Mouse (Mus musculus): ENCODE results near the gene Atp1a3. TPM values are rescaled to one million over a fixed set of nuclear protein-coding genes. Genes with fewer than 3 reads are reported as not detected.

Gene Atp1a3
- polyA plus RNA-seq, 1 experiment: 9.4 TPM

DNA sequence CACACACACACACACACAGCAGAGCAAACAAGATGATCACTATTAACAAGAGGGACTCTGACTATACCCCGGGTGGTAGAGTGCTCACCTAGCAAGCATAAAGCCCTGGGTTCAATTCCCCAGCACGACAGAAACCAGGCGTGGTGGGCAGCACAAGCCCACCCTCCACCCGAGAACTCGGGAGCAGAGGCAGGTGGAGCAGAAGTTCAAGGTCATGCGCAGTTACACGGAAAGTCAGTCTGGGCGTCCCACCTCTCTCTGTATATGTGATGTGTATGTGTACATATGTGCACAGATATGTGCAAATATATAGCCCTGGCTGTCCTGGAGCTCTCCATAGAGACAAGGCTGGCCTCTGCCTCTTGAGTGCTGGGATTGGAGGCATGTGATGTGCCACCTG is 37.8 kb downstream of the Atp1a3 start:
- no peak overlapping the region for H3K4me3 ChIP-seq (ENCODE audit: low read depth, low read length)
- no peaks in the 10 kb centered on the region for H3K4me1 ChIP-seq (ENCODE audit: control insufficient read depth, insufficient read depth, low read length)
- H3K27ac ChIP-seq (ENCODE audit: insufficient read depth, low read length): no peak overlapping the region
- TF ChIP-seq EP300 (IDR thresholded peaks at IDR 0.05; ENCODE audit: insufficient read depth, low read depth, low read length): no peak
- no peak for TF ChIP-seq POLR2A (IDR thresholded peaks at IDR 0.05; ENCODE audit: insufficient read depth, low read length)
- no peak for TF ChIP-seq CTCF (IDR thresholded peaks at IDR 0.05; ENCODE audit: low read depth, low read length)
- no peaks in the 10 kb centered on the region for H3K36me3 ChIP-seq (ENCODE audit: control insufficient read depth, insufficient read depth, low read length, poor library complexity, severe bottlenecking)
- no peak overlapping the region for H3K9ac ChIP-seq (ENCODE audit: low read depth, poor library complexity, severe bottlenecking)
- no peaks in the 10 kb centered on the region for H3K27me3 ChIP-seq (ENCODE audit: control insufficient read depth, insufficient read depth, low read length, poor library complexity, severe bottlenecking)
- no peaks in the 10 kb centered on the region for H3K9me3 ChIP-seq (replicated peaks; ENCODE audit: control insufficient read depth, insufficient read depth, low read length, poor library complexity, severe bottlenecking)

DNA sequence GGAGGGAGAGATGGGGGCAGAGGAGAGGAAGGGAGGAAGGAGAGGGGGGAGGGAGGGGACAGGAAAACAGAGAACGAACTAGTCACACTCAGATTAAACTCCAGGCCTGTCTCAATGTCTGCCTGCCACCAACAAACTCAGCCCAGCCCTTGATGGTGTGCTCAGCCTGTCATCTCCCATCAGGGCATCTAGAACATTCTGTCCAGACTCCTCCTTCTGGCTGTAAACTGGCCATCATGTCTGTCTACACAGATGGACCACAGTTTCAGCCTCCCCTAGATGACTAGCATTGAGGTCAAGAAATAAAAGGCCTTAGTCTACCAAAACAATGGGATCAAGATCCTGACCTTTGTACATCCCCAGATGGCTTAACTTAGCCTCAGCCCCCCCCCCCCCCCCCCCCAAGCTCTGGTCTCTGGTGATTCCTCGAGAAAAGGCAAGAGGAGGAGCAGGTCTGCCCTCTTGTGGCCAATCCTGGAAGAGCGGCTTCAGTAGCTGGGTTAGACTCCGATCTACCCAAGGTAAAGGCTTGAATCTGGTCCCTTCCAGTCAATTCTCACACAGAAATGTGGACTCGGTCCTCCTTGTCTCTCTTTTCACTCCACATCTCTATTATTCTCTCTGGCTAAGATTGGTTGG is 40.7 kb downstream of the Atp1a3 start:
- Histone ChIP-seq H3K36me3 (ENCODE audit: control insufficient read depth, insufficient read depth, low read length, poor library complexity, severe bottlenecking) (no peaks in the 10 kb centered on the region), H3K4me1 (ENCODE audit: control insufficient read depth, insufficient read depth, low read length) (no peaks in the 10 kb centered on the region), H3K27me3 (ENCODE audit: control insufficient read depth, insufficient read depth, low read length, poor library complexity, severe bottlenecking) (no peaks in the 10 kb centered on the region), H3K9me3 (replicated peaks; ENCODE audit: control insufficient read depth, insufficient read depth, low read length, poor library complexity, severe bottlenecking) (no peaks in the 10 kb centered on the region), H3K9ac (ENCODE audit: low read depth, poor library complexity, severe bottlenecking) (no peak overlapping the region), H3K4me3 (ENCODE audit: low read depth, low read length) (no peak overlapping the region), H3K27ac (ENCODE audit: insufficient read depth, low read length) (no peak overlapping the region)
- peak; percentile 73 for TF ChIP-seq CTCF (IDR thresholded peaks at IDR 0.05; ENCODE audit: low read depth, low read length)
- TF ChIP-seq EP300 (IDR thresholded peaks at IDR 0.05; ENCODE audit: insufficient read depth, low read depth, low read length): no peak
- no peak for TF ChIP-seq POLR2A (IDR thresholded peaks at IDR 0.05; ENCODE audit: insufficient read depth, low read length)

DNA sequence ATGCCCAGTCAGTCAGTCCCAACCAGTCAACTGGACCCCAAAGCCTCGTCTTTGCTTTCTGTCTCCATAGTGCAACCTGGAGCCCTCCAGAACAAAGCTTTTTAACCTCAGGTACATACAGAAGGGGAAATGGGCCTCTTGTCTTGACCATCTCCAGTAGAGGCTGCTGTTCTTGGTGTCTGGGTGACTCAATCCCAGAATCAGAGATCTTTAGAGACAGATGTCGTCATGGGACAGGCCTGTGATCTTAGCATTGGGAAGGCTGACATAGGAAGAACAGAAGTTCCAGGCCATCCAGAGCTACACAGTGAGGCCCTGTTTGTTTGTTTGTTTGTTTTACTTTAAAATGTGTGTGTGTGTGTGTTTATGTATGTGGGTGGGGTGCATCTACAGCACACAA is 41.5 kb downstream of the Atp1a3 start:
- TF ChIP-seq CTCF (IDR thresholded peaks at IDR 0.05; ENCODE audit: low read depth, low read length) (no peak), POLR2A (IDR thresholded peaks at IDR 0.05; ENCODE audit: insufficient read depth, low read length) (no peak), EP300 (IDR thresholded peaks at IDR 0.05; ENCODE audit: insufficient read depth, low read depth, low read length) (no peak)
- no peaks in the 10 kb centered on the region for H3K4me1 ChIP-seq (ENCODE audit: control insufficient read depth, insufficient read depth, low read length)
- no peaks in the 10 kb centered on the region for H3K9me3 ChIP-seq (replicated peaks; ENCODE audit: control insufficient read depth, insufficient read depth, low read length, poor library complexity, severe bottlenecking)
- no peaks in the 10 kb centered on the region for H3K27me3 ChIP-seq (ENCODE audit: control insufficient read depth, insufficient read depth, low read length, poor library complexity, severe bottlenecking)
- no peak overlapping the region for H3K4me3 ChIP-seq (ENCODE audit: low read depth, low read length)
- H3K9ac ChIP-seq (ENCODE audit: low read depth, poor library complexity, severe bottlenecking): no peak overlapping the region
- no peak overlapping the region for H3K27ac ChIP-seq (ENCODE audit: insufficient read depth, low read length)
- H3K36me3 ChIP-seq (ENCODE audit: control insufficient read depth, insufficient read depth, low read length, poor library complexity, severe bottlenecking): no peaks in the 10 kb centered on the region

DNA sequence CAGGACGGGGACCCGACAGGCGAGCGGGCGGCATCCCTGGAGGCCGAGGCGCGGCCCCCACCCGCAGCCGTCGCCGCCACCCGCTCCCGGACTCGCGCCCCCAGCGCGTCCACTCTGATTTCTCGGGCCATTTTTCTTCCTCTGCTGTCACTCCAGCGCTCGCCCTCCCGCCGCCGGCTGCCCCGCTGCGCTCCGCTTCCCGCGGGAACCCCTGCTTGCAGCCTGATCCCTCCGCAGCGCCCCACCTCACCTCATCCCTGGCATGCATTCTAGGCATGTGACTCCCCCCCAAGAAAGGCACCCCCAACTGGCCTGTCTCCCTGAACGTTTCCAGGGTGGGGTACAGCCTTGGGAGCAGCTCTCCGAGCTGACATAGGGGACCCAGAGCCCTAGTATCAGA is 50.5 kb downstream of the Atp1a3 start:
- Histone ChIP-seq H3K36me3 (ENCODE audit: control insufficient read depth, insufficient read depth, low read length, poor library complexity, severe bottlenecking) (no peaks in the 10 kb centered on the region), H3K9me3 (replicated peaks; ENCODE audit: control insufficient read depth, insufficient read depth, low read length, poor library complexity, severe bottlenecking) (no peaks in the 10 kb centered on the region; the same call in 1 of the 2 replicates), H3K4me1 (ENCODE audit: control insufficient read depth, insufficient read depth, low read length) (no peaks in the 10 kb centered on the region), H3K27me3 (ENCODE audit: control insufficient read depth, insufficient read depth, low read length, poor library complexity, severe bottlenecking) (peaks cover 7% of the 10 kb centered on the region; the same call in 1 of the 2 replicates), H3K9ac (ENCODE audit: low read depth, poor library complexity, severe bottlenecking) (peak overlapping the region; percentile 75), H3K27ac (ENCODE audit: insufficient read depth, low read length) (no peak overlapping the region), H3K4me3 (ENCODE audit: low read depth, low read length) (peak overlapping the region; percentile 64)
- TF ChIP-seq CTCF (IDR thresholded peaks at IDR 0.05; ENCODE audit: low read depth, low read length) (no peak), EP300 (IDR thresholded peaks at IDR 0.05; ENCODE audit: insufficient read depth, low read depth, low read length) (no peak), POLR2A (IDR thresholded peaks at IDR 0.05; ENCODE audit: insufficient read depth, low read length) (no peak)

DNA sequence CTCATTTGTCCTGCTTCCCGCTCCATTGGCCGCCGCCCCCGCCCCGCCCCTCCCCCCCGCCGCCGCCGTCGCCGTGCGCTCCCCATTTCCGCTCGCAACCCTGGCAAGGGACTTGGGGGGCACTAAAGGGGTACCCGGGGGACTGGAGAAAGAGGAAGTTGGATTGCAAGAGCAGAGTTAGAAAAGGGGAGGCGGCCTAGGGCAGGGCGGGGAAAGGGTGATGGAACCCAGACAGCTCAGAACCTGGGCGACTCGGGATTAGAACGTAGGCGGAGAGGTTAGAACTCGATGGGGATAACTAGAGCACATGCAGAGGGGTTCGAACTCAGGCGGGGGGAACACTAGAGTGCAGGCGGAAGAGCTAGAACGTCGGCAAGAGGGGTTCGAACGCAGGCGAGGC is 51.3 kb downstream of the Atp1a3 start:
- TF ChIP-seq EP300 (IDR thresholded peaks at IDR 0.05; ENCODE audit: insufficient read depth, low read depth, low read length) (no peak), POLR2A (IDR thresholded peaks at IDR 0.05; ENCODE audit: insufficient read depth, low read length) (no peak), CTCF (IDR thresholded peaks at IDR 0.05; ENCODE audit: low read depth, low read length) (no peak)
- Histone ChIP-seq H3K9me3 (replicated peaks; ENCODE audit: control insufficient read depth, insufficient read depth, low read length, poor library complexity, severe bottlenecking) (no peaks in the 10 kb centered on the region; the same call in 1 of the 2 replicates), H3K4me1 (ENCODE audit: control insufficient read depth, insufficient read depth, low read length) (no peaks in the 10 kb centered on the region), H3K36me3 (ENCODE audit: control insufficient read depth, insufficient read depth, low read length, poor library complexity, severe bottlenecking) (no peaks in the 10 kb centered on the region), H3K4me3 (ENCODE audit: low read depth, low read length) (peak overlapping the region; percentile 64), H3K9ac (ENCODE audit: low read depth, poor library complexity, severe bottlenecking) (peak overlapping the region; percentile 75), H3K27me3 (ENCODE audit: control insufficient read depth, insufficient read depth, low read length, poor library complexity, severe bottlenecking) (peaks cover 7% of the 10 kb centered on the region; the same call in 1 of the 2 replicates), H3K27ac (ENCODE audit: insufficient read depth, low read length) (no peak overlapping the region)

DNA sequence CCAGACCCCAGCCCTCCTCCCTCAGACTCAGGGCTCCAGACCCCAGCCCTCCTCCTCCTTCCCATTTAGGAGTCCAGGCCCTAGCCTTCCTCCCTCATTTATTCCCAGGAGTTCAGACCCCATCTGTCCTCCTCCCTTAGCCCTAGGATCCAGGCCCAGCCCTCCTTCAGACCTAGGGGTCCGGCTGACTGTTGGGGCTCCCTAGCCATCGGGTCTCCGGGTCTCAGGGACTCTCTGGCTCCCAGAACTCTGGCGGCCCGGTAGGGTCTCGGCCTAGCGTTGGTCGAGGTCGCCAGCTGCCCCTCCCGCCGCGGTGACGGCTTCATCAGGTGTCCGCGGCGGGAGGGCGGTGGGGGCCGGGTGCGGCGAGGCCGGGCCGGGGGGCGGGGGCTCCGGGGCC is 51.8 kb downstream of the Atp1a3 start:
- Histone ChIP-seq H3K27me3 (ENCODE audit: control insufficient read depth, insufficient read depth, low read length, poor library complexity, severe bottlenecking) (peaks cover 7% of the 10 kb centered on the region; the same call in 1 of the 2 replicates), H3K4me3 (ENCODE audit: low read depth, low read length) (peak overlapping the region; percentile 64), H3K36me3 (ENCODE audit: control insufficient read depth, insufficient read depth, low read length, poor library complexity, severe bottlenecking) (no peaks in the 10 kb centered on the region), H3K27ac (ENCODE audit: insufficient read depth, low read length) (no peak overlapping the region), H3K9ac (ENCODE audit: low read depth, poor library complexity, severe bottlenecking) (peak overlapping the region; percentile 75), H3K9me3 (replicated peaks; ENCODE audit: control insufficient read depth, insufficient read depth, low read length, poor library complexity, severe bottlenecking) (no peaks in the 10 kb centered on the region; the same call in 1 of the 2 replicates), H3K4me1 (ENCODE audit: control insufficient read depth, insufficient read depth, low read length) (no peaks in the 10 kb centered on the region)
- TF ChIP-seq POLR2A (IDR thresholded peaks at IDR 0.05; ENCODE audit: insufficient read depth, low read length): no peak
- no peak for TF ChIP-seq CTCF (IDR thresholded peaks at IDR 0.05; ENCODE audit: low read depth, low read length)
- TF ChIP-seq EP300 (IDR thresholded peaks at IDR 0.05; ENCODE audit: insufficient read depth, low read depth, low read length): no peak
